Mouse (Mus musculus) CD4-positive helper T cell, adult 2 months (primary cell): Measurements from ENCODE around the gene Mss51.
A peak's percentile ranks its signal among the peaks of the same experiment; 100 is the strongest.

Experiments used
- DNase-seq: peaks from one replicate; pipeline ENCODE4 v3.0.0-alpha.2; 2012; ENCODE audit warnings: low read depth, missing footprints, low spot score

Gene Mss51

GRCm38 (mm10) chr14:20496603-20497002 lies at the start of gene Mss51:
Mss51 (minus strand) TSS chr14:20496901.
- no peak for DNase-seq

- DNase-seq, result peak; percentile 95
Observed at GRCm38 (mm10) chr14:20546415-20546814, 49.7 kb upstream of the Mss51 start, which contains the start of gene Ppp3cb. Ppp3cb (minus strand) TSS chr14:20546573.

GRCm38 (mm10) chr14:20545529-20546331 lies 49.0 kb upstream of the Mss51 start:
- DNase-seq, result peak; percentile 88

- peak; percentile 37 for DNase-seq
Observed at GRCm38 (mm10) chr14:20544467-20545411, 48.0 kb upstream of the Mss51 start.

- no peak for DNase-seq
Observed at GRCm38 (mm10) chr14:20529643-20530042, 32.9 kb upstream of the Mss51 start.

- DNase-seq, result no peak
Observed at GRCm38 (mm10) chr14:20520179-20520578, 23.5 kb upstream of the Mss51 start.

GRCm38 (mm10) chr14:20508424-20508823 lies 11.7 kb upstream of the Mss51 start:
- DNase-seq, result no peak

- DNase-seq, result peak; percentile 61
Observed at GRCm38 (mm10) chr14:20502966-20503365, 6.3 kb upstream of the Mss51 start.

- DNase-seq, result no peak
Observed at GRCm38 (mm10) chr14:20499982-20500381, 3.3 kb upstream of the Mss51 start.

GRCm38 (mm10) chr14:20486031-20486430 lies 10.7 kb downstream of the Mss51 start:
- no peak for DNase-seq

- no peak for DNase-seq
Observed at GRCm38 (mm10) chr14:20482051-20482751, 14.5 kb downstream of the Mss51 start.

- peak; percentile 36 for DNase-seq
Observed at GRCm38 (mm10) chr14:20481211-20481610, 15.5 kb downstream of the Mss51 start.

- DNase-seq, result no peak
Observed at GRCm38 (mm10) chr14:20480195-20480579, 16.5 kb downstream of the Mss51 start.

- DNase-seq, result peak; percentile 86
Observed at GRCm38 (mm10) chr14:20479291-20480194, 17.2 kb downstream of the Mss51 start, which contains the start of gene Anxa7. Anxa7 (minus strand) TSS chr14:20480133.

- peak; percentile 39 for DNase-seq
Observed at GRCm38 (mm10) chr14:20478801-20479200, 17.9 kb downstream of the Mss51 start.

GRCm38 (mm10) chr14:20478385-20478784 lies 18.3 kb downstream of the Mss51 start:
- peak; percentile 5 for DNase-seq

- DNase-seq, result no peak
Observed at GRCm38 (mm10) chr14:20477261-20478025, 19.3 kb downstream of the Mss51 start.

- no peak for DNase-seq
Observed at GRCm38 (mm10) chr14:20460216-20460615, 36.5 kb downstream of the Mss51 start.

- no peak for DNase-seq
Observed at GRCm38 (mm10) chr14:20458378-20458777, 38.3 kb downstream of the Mss51 start.

GRCm38 (mm10) chr14:20452929-20453328 lies 43.8 kb downstream of the Mss51 start:
- DNase-seq, result no peak
